Mouse (Mus musculus): ENCODE data around the gene Kcnq1. TPM values are rescaled to one million over a fixed set of nuclear protein-coding genes. Genes with fewer than 3 reads are reported as not detected.

Kcnq1 gene
- polyA plus RNA-seq, 1 experiment = 0.79 TPM

GRCm38 (mm10) chr7:143357831-143358230 lies 251.7 kb downstream of the Kcnq1 start:
- Histone ChIP-seq H3K4me1 (ENCODE audit: control insufficient read depth, insufficient read depth, low read length) (no peaks in the 10 kb centered on the region; the same call in 1 of the 2 replicates), H3K4me3 (ENCODE audit: insufficient read depth, low read length) (no peak overlapping the region), H3K27ac (ENCODE audit: insufficient read depth, low read length) (no peak overlapping the region)
- TF ChIP-seq CTCF (IDR thresholded peaks at IDR 0.05; ENCODE audit: extremely low read depth, insufficient read depth, low read length) = no peak
- no peak for TF ChIP-seq POLR2A (IDR thresholded peaks at IDR 0.05; ENCODE audit: extremely low read depth, insufficient read depth, low read length)

DNA sequence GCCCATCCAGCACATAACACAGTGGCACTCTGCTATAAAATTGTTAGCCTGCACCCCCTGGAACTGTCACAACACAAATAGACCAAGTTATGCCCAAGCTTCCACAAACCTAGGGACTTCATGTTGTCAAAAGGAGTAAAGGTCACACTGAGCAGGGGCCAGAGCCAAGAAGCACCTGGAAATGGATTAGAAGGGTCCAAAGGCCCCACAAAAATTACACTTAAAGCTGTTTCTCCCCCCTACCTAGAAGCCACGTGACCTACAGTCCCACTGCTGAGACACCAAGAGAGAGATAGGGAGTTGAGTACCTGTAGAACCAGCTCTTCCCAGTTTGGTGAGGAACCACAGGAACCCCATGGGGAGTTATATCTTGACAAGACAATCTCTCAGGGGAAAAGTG lies 253.6 kb downstream of the Kcnq1 start:
- H3K27ac ChIP-seq (ENCODE audit: insufficient read depth, low read length) = no peak overlapping the region
- peaks cover 3% of the 10 kb centered on the region; the same call in 1 of the 2 replicates for H3K4me1 ChIP-seq (ENCODE audit: control insufficient read depth, insufficient read depth, low read length)
- no peak overlapping the region for H3K4me3 ChIP-seq (ENCODE audit: insufficient read depth, low read length)
- TF ChIP-seq CTCF (IDR thresholded peaks at IDR 0.05; ENCODE audit: extremely low read depth, insufficient read depth, low read length) (no peak), POLR2A (IDR thresholded peaks at IDR 0.05; ENCODE audit: extremely low read depth, insufficient read depth, low read length) (no peak)

- peaks cover 6% of the 10 kb centered on the region; the same call in 1 of the 2 replicates for H3K4me1 ChIP-seq (ENCODE audit: control insufficient read depth, insufficient read depth, low read length)
- no peak overlapping the region for H3K27ac ChIP-seq (ENCODE audit: insufficient read depth, low read length)
- no peak overlapping the region for H3K4me3 ChIP-seq (ENCODE audit: insufficient read depth, low read length)
- no peak for TF ChIP-seq POLR2A (IDR thresholded peaks at IDR 0.05; ENCODE audit: extremely low read depth, insufficient read depth, low read length)
- TF ChIP-seq CTCF (IDR thresholded peaks at IDR 0.05; ENCODE audit: extremely low read depth, insufficient read depth, low read length) = no peak
Measured at GRCm38 (mm10) chr7:143360776-143361175, 254.6 kb downstream of the Kcnq1 start.

DNA sequence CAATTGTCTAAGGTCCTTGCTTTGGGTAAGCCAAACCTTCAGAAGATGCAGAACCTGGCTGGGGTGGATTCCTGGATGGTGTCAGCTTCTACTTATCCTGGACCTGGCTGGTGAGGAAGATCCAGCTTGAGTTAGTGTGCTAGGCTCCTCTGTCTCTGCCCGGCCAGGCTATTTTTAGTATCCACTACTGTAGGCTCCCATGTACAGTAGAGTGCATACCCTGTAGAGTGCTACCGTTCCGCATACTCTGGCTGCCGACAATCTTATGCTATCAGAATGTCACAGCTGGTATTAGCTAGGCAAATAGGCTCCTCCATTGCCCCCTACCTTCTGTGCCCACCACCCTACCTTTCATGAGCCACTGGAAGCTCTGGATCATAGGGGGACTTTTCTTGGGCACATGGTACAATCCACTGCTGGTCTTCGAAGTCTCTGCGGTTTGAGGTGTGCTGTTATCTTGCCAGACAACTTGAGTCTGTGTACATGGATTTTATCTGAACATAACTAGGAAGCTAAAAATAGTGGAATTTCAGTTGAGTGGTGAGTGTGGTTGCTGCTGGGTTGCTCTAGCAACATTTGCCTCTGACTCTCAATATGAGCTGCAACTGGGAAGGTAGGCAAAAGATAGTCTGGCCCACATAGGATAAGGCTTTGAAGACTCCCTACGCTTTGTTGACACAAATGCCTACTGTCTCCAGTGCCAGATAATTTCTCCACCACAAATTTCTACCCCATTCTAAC lies 258.1 kb downstream of the Kcnq1 start:
- Histone ChIP-seq H3K4me3 (ENCODE audit: insufficient read depth, low read length) (no peak overlapping the region), H3K4me1 (ENCODE audit: control insufficient read depth, insufficient read depth, low read length) (peaks cover 6% of the 10 kb centered on the region; the same call in 1 of the 2 replicates), H3K27ac (ENCODE audit: insufficient read depth, low read length) (no peak overlapping the region)
- no peak for TF ChIP-seq POLR2A (IDR thresholded peaks at IDR 0.05; ENCODE audit: extremely low read depth, insufficient read depth, low read length)
- TF ChIP-seq CTCF (IDR thresholded peaks at IDR 0.05; ENCODE audit: extremely low read depth, insufficient read depth, low read length) = no peak

DNA sequence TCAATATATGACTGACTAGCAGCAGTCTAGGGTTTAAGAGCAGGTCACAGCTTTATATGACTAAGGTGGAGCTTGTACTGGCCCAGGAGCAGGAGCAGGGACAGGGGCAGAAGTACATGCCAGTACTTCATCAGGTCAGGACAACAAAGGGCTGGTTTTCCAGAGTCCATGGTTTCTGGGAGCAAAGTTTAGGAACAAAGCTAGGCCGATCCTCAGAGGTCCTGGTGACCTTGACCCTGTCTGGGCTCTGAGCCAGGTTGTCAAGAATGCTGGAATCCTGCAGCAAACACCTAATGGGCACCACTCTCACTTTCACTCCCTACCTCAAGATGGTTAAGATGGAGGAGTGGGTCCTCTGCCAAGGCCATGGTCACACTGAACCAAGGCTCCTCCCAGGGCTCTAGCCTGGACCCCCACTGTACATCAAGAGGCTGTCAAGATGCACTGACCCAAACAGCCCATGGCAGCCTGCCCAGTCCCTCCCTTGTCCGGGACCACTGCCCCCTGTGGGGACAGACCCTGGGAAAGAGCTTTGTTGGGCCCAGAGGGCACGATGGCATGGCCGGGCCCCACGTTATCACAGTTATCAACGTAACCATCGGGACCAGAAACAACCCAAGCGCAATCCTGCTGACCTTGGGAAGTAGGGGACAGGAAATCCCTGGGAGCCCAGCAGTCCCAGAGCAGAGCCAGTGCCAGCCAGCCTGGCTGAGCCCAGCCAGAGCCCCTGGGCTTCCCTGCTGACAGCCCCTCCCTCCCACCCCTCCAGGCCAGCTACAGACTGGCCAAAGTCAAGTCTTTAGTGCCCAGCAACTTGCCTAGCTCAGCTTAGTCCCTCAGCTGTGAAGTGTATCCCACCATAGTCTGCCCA lies 259.0 kb downstream of the Kcnq1 start:
- Histone ChIP-seq H3K27ac (ENCODE audit: insufficient read depth, low read length) (no peak overlapping the region), H3K4me1 (ENCODE audit: control insufficient read depth, insufficient read depth, low read length) (peaks cover 6% of the 10 kb centered on the region; the same call in 1 of the 2 replicates), H3K4me3 (ENCODE audit: insufficient read depth, low read length) (no peak overlapping the region)
- TF ChIP-seq CTCF (IDR thresholded peaks at IDR 0.05; ENCODE audit: extremely low read depth, insufficient read depth, low read length) (no peak), POLR2A (IDR thresholded peaks at IDR 0.05; ENCODE audit: extremely low read depth, insufficient read depth, low read length) (no peak)

GRCm38 (mm10) chr7:143367366-143368266 lies 261.5 kb downstream of the Kcnq1 start:
- no peak overlapping the region for H3K27ac ChIP-seq (ENCODE audit: insufficient read depth, low read length)
- TF ChIP-seq POLR2A (IDR thresholded peaks at IDR 0.05; ENCODE audit: extremely low read depth, insufficient read depth, low read length) (no peak), CTCF (IDR thresholded peaks at IDR 0.05; ENCODE audit: extremely low read depth, insufficient read depth, low read length) (no peak)
- H3K4me1 ChIP-seq (ENCODE audit: control insufficient read depth, insufficient read depth, low read length) = peaks cover 6% of the 10 kb centered on the region
- no peak overlapping the region for H3K4me3 ChIP-seq (ENCODE audit: insufficient read depth, low read length)

GRCm38 (mm10) chr7:143368267-143368643 lies 262.1 kb downstream of the Kcnq1 start:
- Histone ChIP-seq H3K27ac (ENCODE audit: insufficient read depth, low read length) (no peak overlapping the region), H3K4me3 (ENCODE audit: insufficient read depth, low read length) (no peak overlapping the region), H3K4me1 (ENCODE audit: control insufficient read depth, insufficient read depth, low read length) (peaks cover 7% of the 10 kb centered on the region)
- TF ChIP-seq CTCF (IDR thresholded peaks at IDR 0.05; ENCODE audit: extremely low read depth, insufficient read depth, low read length) = no peak
- no peak for TF ChIP-seq POLR2A (IDR thresholded peaks at IDR 0.05; ENCODE audit: extremely low read depth, insufficient read depth, low read length)

DNA sequence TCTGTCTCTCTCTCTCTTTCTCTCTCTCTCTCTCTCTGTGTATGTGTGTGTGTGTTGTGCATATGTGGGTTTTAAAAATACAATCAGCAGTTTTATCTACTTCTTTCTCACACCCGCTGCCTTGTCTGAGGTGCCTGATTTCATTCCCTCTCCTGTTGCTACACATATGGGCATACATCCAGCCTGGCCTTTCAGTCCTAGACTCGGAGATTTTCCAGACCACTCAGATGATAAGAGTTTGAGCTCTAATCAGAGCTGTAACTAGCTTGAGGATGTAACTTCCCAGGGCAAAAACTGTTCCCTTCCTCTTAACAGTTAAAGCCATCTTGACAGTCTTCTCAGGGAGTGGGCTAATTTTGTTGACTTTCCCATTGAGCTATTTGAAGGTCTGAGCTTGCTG lies 265.2 kb downstream of the Kcnq1 start:
- no peak overlapping the region for H3K4me3 ChIP-seq (ENCODE audit: insufficient read depth, low read length)
- H3K27ac ChIP-seq (ENCODE audit: insufficient read depth, low read length) = no peak overlapping the region
- H3K4me1 ChIP-seq (ENCODE audit: control insufficient read depth, insufficient read depth, low read length) = peaks cover 4% of the 10 kb centered on the region
- TF ChIP-seq CTCF (IDR thresholded peaks at IDR 0.05; ENCODE audit: extremely low read depth, insufficient read depth, low read length) = no peak
- no peak for TF ChIP-seq POLR2A (IDR thresholded peaks at IDR 0.05; ENCODE audit: extremely low read depth, insufficient read depth, low read length)

DNA sequence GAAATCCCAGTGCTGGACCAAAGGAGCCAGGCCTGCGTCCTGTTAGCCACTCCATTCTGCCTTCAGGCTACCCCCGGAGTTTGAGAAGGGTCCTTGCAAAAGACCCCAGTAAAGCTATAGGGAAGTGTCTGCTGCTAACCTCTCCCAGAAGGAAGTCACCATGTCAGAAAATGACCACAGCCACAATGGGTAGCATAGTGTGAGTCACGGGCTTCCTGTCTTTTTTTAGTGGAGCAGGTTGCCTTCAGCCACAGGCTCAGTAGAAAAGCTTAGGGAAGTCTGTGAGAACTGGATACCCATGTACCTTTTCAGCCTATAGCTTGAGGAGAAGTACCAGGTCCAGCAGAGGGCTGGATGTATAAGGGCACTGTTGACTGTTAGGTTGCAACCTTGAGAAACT lies 267.1 kb downstream of the Kcnq1 start:
- H3K4me1 ChIP-seq (ENCODE audit: control insufficient read depth, insufficient read depth, low read length) = peaks cover 4% of the 10 kb centered on the region

More for the DNA sequence above, 267.1 kb downstream of the Kcnq1 start:
- TF ChIP-seq POLR2A (IDR thresholded peaks at IDR 0.05; ENCODE audit: extremely low read depth, insufficient read depth, low read length) = no peak
- no peak for TF ChIP-seq CTCF (IDR thresholded peaks at IDR 0.05; ENCODE audit: extremely low read depth, insufficient read depth, low read length)
- Histone ChIP-seq H3K27ac (ENCODE audit: insufficient read depth, low read length) (no peak overlapping the region), H3K4me3 (ENCODE audit: insufficient read depth, low read length) (no peak overlapping the region)
